Mouse (Mus musculus) spleen, adult 2 months (tissue): ENCODE measurements around the gene E330021D16Rik. TPM values are rescaled to one million over a fixed set of nuclear protein-coding genes. Genes with fewer than 3 reads are reported as not detected.

Source experiments
- DNase-seq, 2 experiments: peaks; one replicate each; pipeline versions ENCODE4 v3.0.0 to v3.0.0-alpha.2; 2012 to 2021; ENCODE audit warnings: low spot score in 2 of 2, low read depth in 1 of 2
- H3K27ac ChIP-seq: fragments of 200-500 bp; 2 replicates; pipeline ENCODE4 v1.5.1; 2012; ENCODE audit warnings: low read length, inconsistent platforms; ENCODE audit not compliant: insufficient read depth
- H3K27me3 ChIP-seq: fragments of 200-500 bp; 2 replicates; pipeline ENCODE4 v1.6.1; 2012; ENCODE audit warnings: mild to moderate bottlenecking, moderate library complexity, low read length, inconsistent platforms; ENCODE audit not compliant: control insufficient read depth, insufficient read depth
- H3K36me3 ChIP-seq: fragments of 200-500 bp; 2 replicates; pipeline ENCODE4 v1.6.1; 2012; ENCODE audit warnings: mild to moderate bottlenecking, low read length, inconsistent platforms; ENCODE audit not compliant: control insufficient read depth, insufficient read depth
- H3K4me1 ChIP-seq: fragments of 200-500 bp; 2 replicates; pipeline ENCODE4 v1.6.1; 2011; ENCODE audit warnings: inconsistent platforms; ENCODE audit not compliant: control insufficient read depth, insufficient read depth, insufficient read length
- H3K4me3 ChIP-seq: fragments of 200-500 bp; 2 replicates; pipeline ENCODE4 v1.5.1; 2011; ENCODE audit warnings: mild to moderate bottlenecking, inconsistent platforms; ENCODE audit not compliant: insufficient read depth, insufficient read length; ENCODE audit errors: extremely low read depth
- CTCF ChIP-seq: fragments of 200-500 bp; IDR thresholded peaks from 2 replicates; pipeline ENCODE4 v1.5.1; 2011; ENCODE audit warnings: mild to moderate bottlenecking, inconsistent platforms; ENCODE audit not compliant: insufficient read depth, insufficient read length, insufficient replicate concordance; ENCODE audit errors: extremely low read depth
- POLR2A ChIP-seq: fragments of 200-500 bp; IDR thresholded peaks from 2 replicates; pipeline ENCODE4 v1.6.1; 2011; ENCODE audit warnings: low read depth, low read length, inconsistent platforms
- WGBS: fragments of 180-500 bp; shearing (Covaris S2); methylation state at CpG from one replicate; pipeline ENCODE4 v1.1.7; 2018; 5-methylcytosine and 5-hydroxymethylcytosine counted together
- polyA plus RNA-seq: library from polyadenylated mRNA; depleted of rRNA; stranded (reverse); fragments of >200 nt; gene quantifications from 2 replicates; pipeline ENCODE4 v1.2.3, GENCODE M21; 2012; rRNA removed

The E330021D16Rik gene
- polyA plus RNA-seq = 0.14 TPM in 1 of 2 replicates, not detected in the other

GRCm38 (mm10) chr6:136415133-136415775, at the start of gene E330021D16Rik:
Gene E330021D16Rik, minus strand, starts transcription at chr6:136415569.
- no peaks in the 10 kb centered on the region for H3K36me3 ChIP-seq
- no peaks in the 10 kb centered on the region for H3K27me3 ChIP-seq
- H3K27ac ChIP-seq = no peak within 1 kb of the TSS
- no peaks in the 10 kb centered on the region for H3K4me1 ChIP-seq
- DNase-seq = no peak
- no peak for TF ChIP-seq POLR2A
- no peak within 1 kb of the TSS for H3K4me3 ChIP-seq
- WGBS = 95% methylated on average over 9 of the region's 9 CpGs

GRCm38 (mm10) chr6:136465021-136465420, 49.7 kb upstream of the E330021D16Rik start:
- peak in 1 of 2 experiments; percentile 58 for DNase-seq
- peak overlapping the region; percentile 93 for H3K27ac ChIP-seq
- no peak overlapping the region for H3K4me3 ChIP-seq
- no peaks in the 10 kb centered on the region for H3K36me3 ChIP-seq
- TF ChIP-seq CTCF (no peak), POLR2A (no peak)
- H3K4me1 ChIP-seq = peaks cover 23% of the 10 kb centered on the region; the same call in 1 of the 2 replicates
- H3K27me3 ChIP-seq = no peaks in the 10 kb centered on the region
- 37% methylated on average over 8 of the region's 8 CpGs for WGBS

DNA sequence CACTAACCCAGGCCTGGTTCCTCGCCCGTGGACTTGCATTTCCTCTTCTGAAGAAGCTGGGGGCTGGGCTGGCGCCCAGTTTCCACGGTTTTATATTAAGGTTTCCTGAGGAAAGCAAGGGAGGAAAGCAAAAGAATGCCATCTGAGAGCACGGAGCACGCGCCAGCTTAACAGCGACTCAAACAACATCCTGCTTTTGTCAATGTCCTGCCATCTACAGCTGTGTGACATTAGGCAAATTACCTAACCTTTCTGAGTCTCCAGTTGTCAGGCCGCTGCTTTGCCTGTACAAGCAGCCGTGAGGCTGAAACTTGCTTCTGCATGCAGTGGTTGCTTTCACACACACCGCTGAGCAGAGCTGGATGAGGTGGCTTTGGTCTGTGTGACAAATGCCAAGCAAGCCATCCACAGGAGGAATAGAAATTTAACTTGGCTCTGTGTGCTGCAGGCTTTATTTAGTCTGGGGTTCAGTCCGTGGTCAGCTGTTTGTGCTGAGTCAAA, 48.8 kb upstream of the E330021D16Rik start:
- Histone ChIP-seq H3K27me3 (no peaks in the 10 kb centered on the region), H3K27ac (peak overlapping the region; percentile 93), H3K4me3 (peak overlapping the region; percentile 47; the same call in 1 of the 2 replicates), H3K36me3 (no peaks in the 10 kb centered on the region), H3K4me1 (peaks cover 21% of the 10 kb centered on the region; the same call in 1 of the 2 replicates)
- WGBS = 3% methylated on average over 12 of the region's 12 CpGs
- DNase-seq = peak; percentile 55 to 57
- TF ChIP-seq CTCF (no peak), POLR2A (peak; percentile 35; the same call in 1 of the 2 replicates)

DNA sequence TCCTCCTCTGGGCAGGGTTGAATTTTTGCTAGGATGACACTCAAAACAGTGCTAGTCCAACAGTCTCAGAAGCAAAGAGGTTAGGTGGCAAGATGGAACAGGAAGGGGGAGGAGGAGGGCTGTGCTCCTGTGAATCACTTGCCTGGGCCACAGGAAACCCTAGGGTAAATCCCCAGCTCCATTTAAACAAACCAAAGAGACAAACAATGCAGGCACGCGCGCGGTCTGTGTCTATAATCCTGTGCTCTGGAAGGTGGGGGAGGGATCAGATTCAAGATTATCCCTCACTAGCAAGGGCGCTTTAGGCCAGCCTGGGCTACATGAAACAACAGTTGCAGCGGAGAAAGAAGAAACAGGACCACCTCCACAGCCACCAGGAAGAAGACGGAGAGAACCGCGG, 48.1 kb upstream of the E330021D16Rik start:
- H3K27ac ChIP-seq = peak overlapping the region; percentile 93
- WGBS = 21% methylated on average over 9 of the region's 9 CpGs
- H3K36me3 ChIP-seq = no peaks in the 10 kb centered on the region
- peak overlapping the region; percentile 47 for H3K4me3 ChIP-seq
- H3K27me3 ChIP-seq = no peaks in the 10 kb centered on the region
- TF ChIP-seq CTCF = no peak
- TF ChIP-seq POLR2A = no peak
- H3K4me1 ChIP-seq = peaks cover 16% of the 10 kb centered on the region; the same call in 1 of the 2 replicates
- peak; percentile 42 to 49 for DNase-seq

DNA sequence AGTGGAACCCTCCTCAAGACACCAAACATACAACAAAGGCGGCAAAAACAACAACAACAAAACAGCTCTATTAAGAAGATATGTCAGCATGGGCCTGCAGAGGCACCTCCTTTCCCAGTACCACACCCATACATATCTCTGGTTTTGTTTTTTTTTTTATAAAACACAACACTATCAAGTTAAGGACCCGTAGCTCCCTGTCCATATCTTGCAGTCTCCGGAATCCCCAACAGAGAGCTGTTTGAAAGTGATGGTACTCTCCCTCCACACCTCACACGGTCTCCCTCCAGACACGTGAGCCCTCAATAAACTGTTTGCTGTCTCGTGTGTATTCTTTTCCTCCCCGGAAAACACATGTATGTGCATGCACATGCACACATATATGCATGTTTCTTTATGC, 43.8 kb upstream of the E330021D16Rik start:
- no peaks in the 10 kb centered on the region for H3K27me3 ChIP-seq
- H3K4me1 ChIP-seq = peaks cover 5% of the 10 kb centered on the region; the same call in 1 of the 2 replicates
- no peaks in the 10 kb centered on the region for H3K36me3 ChIP-seq
- TF ChIP-seq CTCF = no peak
- no peak for TF ChIP-seq POLR2A
- DNase-seq = no peak
- H3K4me3 ChIP-seq = no peak overlapping the region
- no peak overlapping the region for H3K27ac ChIP-seq
- WGBS = 89% methylated on average over 7 of the region's 7 CpGs

DNA sequence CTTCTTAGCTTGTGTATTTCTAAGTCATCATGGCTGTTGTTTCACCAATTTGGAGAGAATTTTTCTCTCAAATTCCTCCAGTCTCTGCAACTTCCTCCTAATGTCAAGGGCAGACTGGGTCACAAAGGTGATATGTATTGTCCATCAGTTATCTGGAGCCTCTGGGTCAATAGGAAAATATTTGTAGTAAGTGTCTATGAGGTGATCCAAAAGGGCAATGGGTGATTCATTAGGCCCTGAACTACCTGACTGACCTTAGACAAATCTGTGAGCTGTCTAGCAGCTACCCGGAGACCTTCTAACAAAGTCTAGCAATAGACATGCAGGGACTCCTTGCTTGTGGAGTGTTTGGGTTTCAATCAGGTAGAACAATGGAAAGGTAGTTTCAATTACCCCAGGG, 40.9 kb upstream of the E330021D16Rik start:
- Histone ChIP-seq H3K27ac (no peak overlapping the region), H3K36me3 (no peaks in the 10 kb centered on the region), H3K4me3 (no peak overlapping the region), H3K27me3 (no peaks in the 10 kb centered on the region), H3K4me1 (no peaks in the 10 kb centered on the region)
- no peak for DNase-seq
- TF ChIP-seq CTCF = no peak
- TF ChIP-seq POLR2A = no peak
- WGBS = 91% methylated on average over 1 of the region's 1 CpGs

GRCm38 (mm10) chr6:136455696-136456095, 40.3 kb upstream of the E330021D16Rik start:
- WGBS = 88% methylated on average over 3 of the region's 3 CpGs
- H3K4me1 ChIP-seq = peaks cover 2% of the 10 kb centered on the region; the same call in 1 of the 2 replicates
- H3K27ac ChIP-seq = no peak overlapping the region
- TF ChIP-seq POLR2A (no peak), CTCF (no peak)
- H3K36me3 ChIP-seq = no peaks in the 10 kb centered on the region
- DNase-seq = no peak
- H3K27me3 ChIP-seq = no peaks in the 10 kb centered on the region
- H3K4me3 ChIP-seq = no peak overlapping the region
